Mouse (Mus musculus) stomach, embryonic 14.5 days (tissue): Measurements from ENCODE around the gene Jmjd1c. TPM values are rescaled to one million over a fixed set of nuclear protein-coding genes. Genes with fewer than 3 reads are reported as not detected.

Experiments
- ATAC-seq: fragments of 200-750 bp; cut with Nextera tagmentation; 2 replicates; pipeline ENCODE4 v1.8.0; 2017; ENCODE audit warnings: low read depth, moderate TSS enrichment; ENCODE audit not compliant: insufficient number of reproducible peaks, insufficient read depth, low FRiP score
- H3K27ac ChIP-seq: fragments of 300-500 bp; sonication (generic); 2 replicates; pipeline ENCODE4 v1.5.1; 2014; ENCODE audit warnings: mild to moderate bottlenecking, low read length, moderate library complexity, mixed read lengths
- H3K27me3 ChIP-seq: fragments of 300-500 bp; sonication (generic); 2 replicates; pipeline ENCODE4 v1.6.1; 2014; ENCODE audit warnings: low read length, control low read depth, mixed read lengths; ENCODE audit not compliant: control insufficient read depth, insufficient read depth
- H3K36me3 ChIP-seq: fragments of 300-500 bp; sonication (generic); 2 replicates; pipeline ENCODE4 v1.6.1; 2014; ENCODE audit warnings: mild to moderate bottlenecking, control low read depth, low read length, moderate library complexity, mixed read lengths; ENCODE audit not compliant: control insufficient read depth, insufficient read depth
- H3K4me1 ChIP-seq: fragments of 300-500 bp; sonication (generic); 2 replicates; pipeline ENCODE4 v1.6.1; 2014; ENCODE audit warnings: low read length, control low read depth, mixed read lengths; ENCODE audit not compliant: control insufficient read depth, insufficient read depth
- H3K4me2 ChIP-seq: fragments of 300-500 bp; sonication (generic); replicated peaks from 2 replicates; pipeline ENCODE4 v1.6.1; 2014; ENCODE audit warnings: low read depth, low read length, control low read depth
- H3K4me3 ChIP-seq: fragments of 300-500 bp; sonication (generic); 2 replicates; pipeline ENCODE4 v1.5.1; 2014; ENCODE audit warnings: low read depth, low read length, control low read depth
- H3K9ac ChIP-seq: fragments of 300-500 bp; sonication (generic); replicated peaks from 2 replicates; pipeline ENCODE4 v1.6.1; 2014; ENCODE audit warnings: low read depth, mild to moderate bottlenecking, control low read depth, low read length, moderate library complexity, mixed read lengths
- H3K9me3 ChIP-seq: fragments of 300-500 bp; sonication (generic); 2 replicates; pipeline ENCODE4 v1.6.1; 2016; ENCODE audit warnings: low read depth, low read length, control low read depth; ENCODE audit not compliant: control insufficient read depth
- WGBS: fragments of 180-500 bp; shearing (Covaris S2); extraction: QIAGEN DNeasy Blood & Tissue Kit; methylation state at CpG from one replicate; pipeline ENCODE4 v1.1.7; 2014; 5-methylcytosine and 5-hydroxymethylcytosine counted together
- polyA plus RNA-seq: library from polyadenylated mRNA; unstranded; fragments of >200 nt; fragmentation: Nextera tagmentation; extraction: Ambion mirVana; gene quantifications from 2 replicates; pipeline ENCODE4 v1.2.1, GENCODE M21; 2014

Gene Jmjd1c
- polyA plus RNA-seq, 1 experiment from 2014 or later, result 58.2 TPM

DNA sequence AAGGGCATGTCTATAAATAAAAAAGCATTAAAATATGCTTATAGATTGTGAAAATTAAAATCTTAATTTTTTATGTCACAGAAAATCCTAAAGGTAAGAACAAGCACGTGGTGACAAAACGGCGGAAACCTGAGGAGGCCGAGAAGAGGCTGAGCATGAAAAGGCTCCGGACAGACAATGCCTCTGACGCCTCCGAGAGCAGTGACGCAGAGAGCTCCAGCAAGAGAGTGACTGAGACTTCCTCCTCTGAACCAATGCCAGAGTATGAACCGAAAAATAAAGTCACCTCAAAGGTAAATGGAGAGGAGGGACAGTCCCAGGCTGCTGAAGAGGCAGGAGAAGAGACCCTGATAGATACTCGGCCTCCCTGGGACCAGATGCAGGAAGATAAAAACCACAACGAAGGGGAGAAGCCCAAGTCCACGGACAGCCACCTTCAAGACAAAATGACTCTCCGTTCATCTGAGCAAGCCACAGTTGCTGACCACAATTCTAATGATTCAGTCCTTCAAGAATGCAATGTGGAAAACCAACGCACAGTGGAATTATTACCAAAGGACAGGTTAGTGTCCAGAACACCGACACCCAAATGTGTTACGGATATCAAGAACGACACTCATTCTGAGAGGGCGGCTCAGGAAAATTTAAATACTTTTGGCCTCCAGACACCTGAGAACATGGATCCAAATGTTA, 123.1 kb downstream of the Jmjd1c start:
- WGBS, result 93% methylated on average over 18 of the region's 18 CpGs
- no peaks in the 10 kb centered on the region for H3K4me1 ChIP-seq
- no peak overlapping the region for H3K9ac ChIP-seq
- H3K27ac ChIP-seq, result no peak overlapping the region
- no peaks in the 10 kb centered on the region for H3K27me3 ChIP-seq
- H3K4me2 ChIP-seq, result no peak overlapping the region
- ATAC-seq, result no peak
- no peaks in the 10 kb centered on the region for H3K9me3 ChIP-seq
- peaks cover 24% of the 10 kb centered on the region for H3K36me3 ChIP-seq
- H3K4me3 ChIP-seq, result no peak overlapping the region

DNA sequence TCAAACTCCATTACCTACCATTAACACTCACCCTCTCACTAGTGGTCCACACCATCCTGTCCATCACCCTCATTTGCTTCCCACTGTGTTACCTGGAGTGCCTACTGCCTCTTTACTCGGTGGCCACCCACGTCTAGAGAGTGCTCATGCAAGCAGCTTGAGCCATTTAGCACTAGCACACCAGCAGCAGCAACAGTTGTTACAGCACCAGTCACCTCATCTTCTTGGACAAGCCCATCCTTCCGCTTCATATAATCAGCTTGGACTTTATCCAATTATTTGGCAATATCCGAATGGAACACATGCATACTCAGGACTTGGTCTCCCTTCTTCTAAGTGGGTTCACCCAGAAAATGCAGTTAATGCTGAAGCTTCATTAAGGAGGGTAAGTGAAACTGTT, 124.3 kb downstream of the Jmjd1c start:
- Histone ChIP-seq H3K4me2 (no peak overlapping the region), H3K4me3 (no peak overlapping the region), H3K36me3 (peaks cover 31% of the 10 kb centered on the region), H3K4me1 (no peaks in the 10 kb centered on the region), H3K9me3 (no peaks in the 10 kb centered on the region), H3K27ac (no peak overlapping the region), H3K27me3 (no peaks in the 10 kb centered on the region), H3K9ac (no peak overlapping the region)
- ATAC-seq, result no peak
- 89% methylated on average over 4 of the region's 4 CpGs for WGBS

DNA sequence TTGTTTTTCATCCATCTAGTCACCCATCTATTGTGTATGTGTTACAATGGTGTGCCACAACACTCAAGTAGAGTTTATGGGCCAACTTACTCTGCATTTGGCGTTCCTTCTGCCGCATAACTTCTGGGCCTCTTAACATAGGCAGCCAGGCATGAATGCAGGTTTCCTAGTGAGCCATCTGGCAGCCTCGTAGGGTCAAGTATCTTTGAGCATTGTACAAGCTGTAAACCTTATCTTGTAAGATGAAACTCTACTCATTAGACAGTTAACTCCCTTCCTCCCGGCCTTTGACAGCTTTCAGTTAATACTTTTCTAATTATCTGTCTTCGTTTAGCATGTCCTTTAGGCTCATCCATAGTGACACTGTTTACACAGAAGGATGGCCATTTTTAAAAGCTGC, 125.4 kb downstream of the Jmjd1c start:
- Histone ChIP-seq H3K4me2 (no peak overlapping the region), H3K9ac (no peak overlapping the region), H3K36me3 (peaks cover 40% of the 10 kb centered on the region), H3K4me1 (no peaks in the 10 kb centered on the region), H3K27me3 (no peaks in the 10 kb centered on the region), H3K27ac (no peak overlapping the region), H3K9me3 (no peaks in the 10 kb centered on the region), H3K4me3 (no peak overlapping the region)
- WGBS, result 65% methylated on average over 5 of the region's 5 CpGs
- no peak for ATAC-seq

DNA sequence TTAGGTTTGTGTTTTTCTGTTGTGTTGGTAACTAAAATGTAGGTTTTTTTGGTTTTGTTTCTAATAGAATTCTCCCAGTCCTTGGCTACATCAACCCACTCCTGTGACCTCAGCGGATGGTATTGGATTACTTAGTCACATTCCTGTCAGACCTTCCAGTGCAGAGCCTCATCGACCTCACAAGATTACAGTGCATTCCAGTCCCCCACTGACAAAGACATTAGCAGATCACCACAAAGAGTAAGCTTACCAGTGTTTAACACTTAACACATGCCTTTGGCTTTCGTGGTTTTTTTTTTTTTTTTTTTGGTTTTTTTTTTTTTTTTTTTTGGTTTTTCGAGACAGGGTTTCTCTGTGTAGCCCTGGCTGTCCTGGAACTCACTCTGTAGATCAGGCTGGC, 128.0 kb downstream of the Jmjd1c start:
- Histone ChIP-seq H3K4me1 (no peaks in the 10 kb centered on the region), H3K4me2 (no peak overlapping the region), H3K27me3 (no peaks in the 10 kb centered on the region), H3K9me3 (no peaks in the 10 kb centered on the region), H3K4me3 (no peak overlapping the region), H3K27ac (no peak overlapping the region), H3K36me3 (peaks cover 40% of the 10 kb centered on the region), H3K9ac (no peak overlapping the region)
- no peak for ATAC-seq
- WGBS, result 60% methylated on average over 3 of the region's 4 CpGs

DNA sequence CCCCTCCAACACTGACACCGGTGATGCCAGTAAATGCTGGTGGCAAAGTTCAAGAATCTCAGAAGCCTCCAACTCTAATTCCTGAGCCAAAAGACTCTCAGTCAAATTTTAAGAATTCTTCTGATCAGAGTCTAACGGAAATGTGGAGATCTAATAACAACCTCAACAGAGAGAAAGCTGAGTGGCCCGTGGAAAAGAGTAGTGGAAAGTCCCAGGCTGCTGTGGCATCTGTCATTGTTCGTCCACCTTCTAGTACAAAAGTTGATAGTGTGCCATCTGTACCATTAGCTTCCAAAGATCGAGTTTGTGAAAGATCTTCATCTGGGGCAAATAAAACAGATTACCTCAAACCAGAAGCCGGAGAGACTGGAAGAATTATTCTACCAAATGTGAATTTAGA, 129.6 kb downstream of the Jmjd1c start:
- Histone ChIP-seq H3K27ac (no peak overlapping the region), H3K36me3 (peaks cover 26% of the 10 kb centered on the region), H3K4me3 (no peak overlapping the region), H3K9me3 (no peaks in the 10 kb centered on the region), H3K9ac (no peak overlapping the region), H3K4me2 (no peak overlapping the region), H3K4me1 (no peaks in the 10 kb centered on the region), H3K27me3 (no peaks in the 10 kb centered on the region)
- ATAC-seq, result no peak
- 90% methylated on average over 6 of the region's 6 CpGs for WGBS

DNA sequence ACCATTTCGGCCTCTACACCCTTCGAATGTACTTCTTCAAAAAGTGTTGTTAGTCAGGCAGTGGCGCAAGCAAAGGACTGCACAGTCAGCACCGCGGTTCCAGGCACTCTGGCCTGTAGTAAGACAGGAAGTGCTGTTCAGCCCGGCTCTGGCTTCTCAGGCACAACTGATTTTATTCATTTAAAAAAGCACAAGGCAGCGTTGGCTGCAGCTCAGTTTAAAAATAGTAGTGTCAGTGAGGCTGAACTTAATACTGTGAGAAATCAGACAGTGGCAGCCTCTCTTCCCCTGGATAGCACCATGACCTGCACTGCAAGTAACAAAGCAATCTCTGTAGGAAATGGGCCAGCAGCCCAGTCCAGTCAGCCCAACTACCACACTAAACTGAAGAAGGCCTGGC, 130.2 kb downstream of the Jmjd1c start:
- Histone ChIP-seq H3K9ac (no peak overlapping the region), H3K4me3 (no peak overlapping the region), H3K4me2 (no peak overlapping the region), H3K9me3 (no peaks in the 10 kb centered on the region), H3K27ac (no peak overlapping the region), H3K36me3 (peaks cover 30% of the 10 kb centered on the region), H3K27me3 (no peaks in the 10 kb centered on the region), H3K4me1 (no peaks in the 10 kb centered on the region)
- WGBS, result 73% methylated on average over 7 of the region's 7 CpGs
- ATAC-seq, result no peak

DNA sequence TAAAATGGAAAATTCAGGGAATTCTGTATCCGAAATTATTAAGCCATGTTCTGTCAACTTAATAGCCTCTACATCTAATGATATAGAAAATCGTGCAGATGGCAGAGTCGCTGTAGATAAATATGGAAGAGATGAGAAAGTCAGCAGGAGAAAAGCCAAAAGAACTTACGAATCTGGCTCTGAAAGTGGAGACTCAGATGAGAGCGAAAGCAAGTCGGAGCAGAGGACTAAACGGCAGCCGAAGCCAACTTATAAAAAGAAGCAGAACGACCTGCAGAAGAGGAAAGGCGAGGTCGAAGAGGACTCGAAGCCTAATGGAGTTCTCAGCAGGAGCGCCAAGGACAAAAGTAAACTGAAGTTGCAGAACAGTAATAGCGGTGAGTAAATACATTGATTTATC, 130.6 kb downstream of the Jmjd1c start:
- H3K9ac ChIP-seq, result no peak overlapping the region
- ATAC-seq, result no peak
- no peak overlapping the region for H3K27ac ChIP-seq
- WGBS, result 74% methylated on average over 14 of the region's 14 CpGs
- no peak overlapping the region for H3K4me2 ChIP-seq
- peaks cover 34% of the 10 kb centered on the region for H3K36me3 ChIP-seq
- no peaks in the 10 kb centered on the region for H3K4me1 ChIP-seq
- no peaks in the 10 kb centered on the region for H3K9me3 ChIP-seq
- H3K27me3 ChIP-seq, result no peaks in the 10 kb centered on the region
- H3K4me3 ChIP-seq, result no peak overlapping the region

DNA sequence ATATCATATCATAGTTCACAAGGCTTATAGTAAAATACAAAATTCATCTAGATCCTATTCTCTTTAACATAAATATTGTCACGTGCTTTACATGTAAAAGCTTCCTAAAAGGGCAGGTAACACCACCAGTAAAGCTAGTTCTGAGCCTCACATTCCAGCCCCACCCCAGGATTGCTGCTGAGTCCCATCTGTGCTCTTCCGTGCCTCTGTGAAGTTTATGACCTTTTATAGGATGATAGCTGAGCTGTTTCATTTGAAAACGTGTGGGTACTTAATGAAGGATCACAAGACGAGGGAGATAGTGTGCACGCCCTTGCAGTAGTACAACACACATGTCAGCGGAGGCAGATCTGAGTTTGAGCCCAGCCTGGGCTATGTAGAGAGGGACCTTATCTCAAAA, 134.5 kb downstream of the Jmjd1c start:
- ATAC-seq, result no peak
- H3K4me2 ChIP-seq, result no peak overlapping the region
- no peaks in the 10 kb centered on the region for H3K9me3 ChIP-seq
- H3K4me3 ChIP-seq, result no peak overlapping the region
- no peaks in the 10 kb centered on the region for H3K27me3 ChIP-seq
- H3K4me1 ChIP-seq, result no peaks in the 10 kb centered on the region
- H3K27ac ChIP-seq, result no peak overlapping the region
- 70% methylated on average over 6 of the region's 6 CpGs for WGBS
- H3K36me3 ChIP-seq, result peaks cover 39% of the 10 kb centered on the region
- no peak overlapping the region for H3K9ac ChIP-seq

DNA sequence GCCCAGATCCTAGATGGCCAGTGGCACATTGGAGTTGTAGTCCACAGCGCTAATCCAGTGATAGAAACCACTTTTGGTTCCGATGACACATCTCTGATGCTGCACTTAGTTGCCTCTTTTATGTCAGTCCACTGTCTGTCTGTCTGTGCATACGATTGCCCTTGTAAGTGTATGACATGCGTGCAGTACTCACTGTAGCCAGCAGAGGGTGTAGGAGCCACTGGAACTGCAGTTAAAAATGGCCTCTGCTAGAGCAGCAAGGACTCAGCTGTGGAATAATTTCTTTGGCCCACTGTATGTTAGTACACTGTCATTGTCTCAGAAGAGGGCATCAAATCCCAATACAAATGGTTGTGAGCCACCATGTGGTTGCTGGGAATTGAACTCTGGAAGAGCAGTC, 151.2 kb downstream of the Jmjd1c start:
- H3K36me3 ChIP-seq, result peaks cover 41% of the 10 kb centered on the region
- H3K9ac ChIP-seq, result no peak overlapping the region
- H3K27ac ChIP-seq, result no peak overlapping the region
- H3K4me1 ChIP-seq, result no peaks in the 10 kb centered on the region
- 91% methylated on average over 4 of the region's 4 CpGs for WGBS
- no peaks in the 10 kb centered on the region for H3K9me3 ChIP-seq
- H3K27me3 ChIP-seq, result no peaks in the 10 kb centered on the region
- no peak overlapping the region for H3K4me3 ChIP-seq
- H3K4me2 ChIP-seq, result no peak overlapping the region
- ATAC-seq, result no peak
